Mouse (Mus musculus): ENCODE data around the gene Gpatch8. TPM values are rescaled to one million over a fixed set of nuclear protein-coding genes. Genes with fewer than 3 reads are reported as not detected.

The Gpatch8 gene
- total RNA-seq, 2 experiments from 2014 or later: 47.5 to 48.8 TPM

DNA sequence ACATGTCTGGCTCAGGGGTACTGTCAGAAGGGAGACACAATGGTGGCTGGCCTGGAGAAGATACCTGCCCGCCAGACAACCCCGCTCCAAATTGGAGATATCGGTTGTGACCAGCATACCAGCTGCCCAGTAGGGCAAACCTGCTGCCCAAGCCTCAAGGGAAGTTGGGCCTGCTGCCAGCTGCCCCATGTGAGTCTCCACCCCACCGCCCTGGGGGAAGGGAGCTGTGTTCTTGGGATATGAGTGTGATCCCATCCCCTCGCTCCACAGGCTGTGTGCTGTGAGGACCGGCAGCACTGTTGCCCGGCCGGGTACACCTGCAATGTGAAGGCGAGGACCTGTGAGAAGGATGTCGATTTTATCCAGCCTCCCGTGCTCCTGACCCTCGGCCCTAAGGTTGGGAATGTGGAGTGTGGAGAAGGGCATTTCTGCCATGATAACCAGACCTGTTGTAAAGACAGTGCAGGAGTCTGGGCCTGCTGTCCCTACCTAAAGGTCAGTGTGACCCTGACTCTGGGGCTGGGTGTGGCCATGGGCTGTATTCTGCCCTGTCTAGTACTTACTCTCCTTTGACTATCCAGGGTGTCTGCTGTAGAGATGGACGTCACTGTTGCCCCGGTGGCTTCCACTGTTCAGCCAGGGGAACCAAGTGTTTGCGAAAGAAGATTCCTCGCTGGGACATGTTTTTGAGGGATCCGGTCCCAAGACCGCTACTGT is 120.3 kb downstream of the Gpatch8 start:
- DNase-seq (ENCODE audit: low spot score in 2 of 2): no peak

- DNase-seq (ENCODE audit: low spot score in 2 of 2): no peak
Measured at GRCm38 (mm10) chr11:102434816-102435705, 121.1 kb downstream of the Gpatch8 start.

GRCm38 (mm10) chr11:102434406-102434805 is 121.8 kb downstream of the Gpatch8 start:
- peak; percentile 78 to 94 for DNase-seq (ENCODE audit: low spot score in 2 of 2)

DNA sequence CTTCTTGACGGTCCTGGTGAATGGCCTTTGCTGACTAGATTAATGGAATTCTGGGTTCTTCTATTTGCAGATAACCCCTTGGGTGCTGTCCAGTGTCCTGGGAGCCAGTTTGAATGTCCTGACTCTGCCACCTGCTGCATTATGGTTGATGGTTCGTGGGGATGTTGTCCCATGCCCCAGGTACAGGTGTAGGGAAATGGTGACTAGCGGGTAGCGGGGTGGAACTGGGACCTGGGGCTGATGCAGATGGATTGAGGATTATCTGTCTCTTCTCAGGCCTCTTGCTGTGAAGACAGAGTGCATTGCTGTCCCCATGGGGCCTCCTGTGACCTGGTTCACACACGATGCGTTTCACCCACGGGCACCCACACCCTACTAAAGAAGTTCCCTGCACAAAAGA is 122.3 kb downstream of the Gpatch8 start:
- no peak for DNase-seq (ENCODE audit: low spot score in 2 of 2)

DNA sequence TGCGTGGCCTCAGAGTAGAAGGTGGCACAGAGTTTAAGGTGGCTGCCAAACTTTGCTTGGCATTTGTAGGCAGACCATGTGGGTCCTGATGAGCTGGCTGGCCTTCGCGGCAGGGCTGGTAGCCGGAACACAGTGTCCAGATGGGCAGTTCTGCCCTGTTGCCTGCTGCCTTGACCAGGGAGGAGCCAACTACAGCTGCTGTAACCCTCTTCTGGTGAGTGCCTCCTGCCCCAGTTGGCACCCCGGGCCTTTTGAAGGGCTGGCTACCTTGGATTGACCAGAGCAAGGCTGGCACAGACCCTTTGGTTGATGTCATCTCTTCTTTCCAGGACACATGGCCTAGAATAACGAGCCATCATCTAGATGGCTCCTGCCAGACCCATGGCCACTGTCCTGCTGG is 123.3 kb downstream of the Gpatch8 start:
- DNase-seq (ENCODE audit: low spot score in 2 of 2): peak in 1 of 2 experiments; percentile 43

DNA sequence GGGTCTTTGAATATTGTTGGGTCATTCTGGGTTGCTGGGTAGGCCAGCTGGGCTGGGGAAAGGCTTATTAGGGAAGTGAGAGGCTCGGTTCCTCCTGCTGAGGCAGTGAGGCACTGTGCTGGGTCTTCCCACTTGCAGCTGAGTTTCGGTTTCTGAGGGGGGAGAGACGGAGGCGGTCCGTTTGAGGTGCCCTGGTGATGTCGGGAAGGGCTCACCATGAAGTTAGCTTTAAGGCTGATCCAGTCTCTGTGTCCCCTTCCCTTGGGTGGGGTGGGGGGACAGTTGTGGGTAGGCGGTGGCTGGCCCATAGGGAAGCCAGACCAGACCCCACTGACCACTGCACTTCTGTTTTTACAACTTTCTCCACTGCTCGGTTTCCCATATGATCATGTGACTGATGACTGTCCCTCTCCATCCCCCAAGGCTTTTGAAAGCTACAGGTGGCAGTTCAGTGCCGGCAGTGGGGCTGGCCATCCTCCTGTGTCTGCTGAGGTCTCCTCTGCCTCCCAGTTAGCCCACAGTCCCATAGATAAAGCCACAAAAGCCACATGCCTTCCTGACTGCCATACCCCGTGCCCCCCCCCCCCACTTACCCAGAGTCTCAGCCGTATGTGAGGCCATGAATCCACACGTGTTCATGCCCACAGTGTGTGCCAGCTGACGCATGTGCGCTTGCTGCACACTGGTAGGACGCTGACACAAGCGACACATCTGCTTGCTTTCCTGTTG is 123.9 kb downstream of the Gpatch8 start:
- no peak for DNase-seq (ENCODE audit: low spot score in 2 of 2)

DNA sequence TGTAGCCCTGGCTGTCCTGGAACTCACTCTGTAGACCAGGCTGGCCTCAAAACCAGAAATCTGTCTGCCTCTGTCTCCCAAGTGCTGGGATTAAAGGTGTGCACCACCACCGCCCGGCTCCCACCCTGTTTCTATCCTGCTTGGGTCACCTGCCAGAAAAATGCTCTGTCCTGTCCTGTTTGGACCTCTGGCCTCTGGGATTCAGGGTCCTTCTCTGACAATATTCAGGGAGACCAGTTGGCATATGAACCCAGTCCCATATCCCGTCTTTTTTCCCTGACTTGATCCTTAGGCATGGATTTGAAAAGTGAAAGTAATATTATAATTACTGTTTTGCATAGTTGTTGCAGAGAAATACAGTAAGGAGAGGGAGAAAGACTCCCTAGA is 124.5 kb downstream of the Gpatch8 start:
- no peak for DNase-seq (ENCODE audit: low spot score in 2 of 2)

GRCm38 (mm10) chr11:102431018-102431645 is 125.1 kb downstream of the Gpatch8 start:
- DNase-seq (ENCODE audit: low spot score in 2 of 2): peak; percentile 72 to 91

DNA sequence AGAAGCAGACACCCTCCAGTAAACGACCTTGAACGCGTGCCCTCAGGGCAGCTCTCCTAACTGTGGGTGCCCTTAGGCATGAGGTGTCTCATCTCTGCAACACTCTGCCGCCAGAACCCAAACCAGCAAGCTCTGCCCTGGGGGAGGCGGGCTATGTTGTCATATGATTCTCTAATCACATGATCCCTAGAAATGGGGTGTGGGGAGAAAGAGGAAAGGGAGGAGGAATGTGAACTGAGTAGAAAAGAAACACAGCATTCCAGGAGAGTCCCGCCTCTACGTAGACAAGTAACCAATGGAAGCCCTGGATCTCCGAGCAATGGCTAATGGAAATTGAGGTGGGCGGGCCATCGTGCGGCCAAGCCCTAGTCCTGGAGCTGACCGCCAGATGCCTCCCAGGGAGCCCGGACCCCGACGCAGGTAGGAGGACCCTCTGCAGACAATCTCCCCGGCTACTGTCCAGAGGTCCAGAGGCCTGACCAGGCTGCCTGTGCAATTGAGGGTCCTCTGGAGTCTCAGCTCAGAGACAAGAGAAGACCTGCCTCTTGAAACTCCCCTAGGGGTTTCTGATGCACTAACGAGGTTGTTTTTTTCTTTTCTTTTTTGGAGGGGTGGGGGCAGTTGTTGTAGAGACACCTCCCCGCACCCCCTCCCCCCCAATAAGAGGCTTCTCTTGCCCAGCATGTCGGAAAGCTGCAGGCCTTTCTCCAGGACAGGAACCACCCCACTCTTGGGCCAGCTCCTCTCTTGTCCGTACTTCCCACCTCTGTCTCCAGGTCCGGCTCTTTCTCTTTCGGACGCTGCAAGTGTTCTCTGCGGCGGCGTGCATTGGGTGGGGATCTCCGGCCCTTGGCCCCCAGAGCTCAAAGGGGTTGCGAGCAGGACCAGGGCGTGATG is 125.8 kb downstream of the Gpatch8 start, which contains the start of gene Grn:
Gene Grn, plus strand, starts transcription at position 195 of the 897 bp plus-strand sequence.
- peak; percentile 91 to 95 for DNase-seq (ENCODE audit: low spot score in 2 of 2)

GRCm38 (mm10) chr11:102429551-102429950 is 126.6 kb downstream of the Gpatch8 start:
- no peak for DNase-seq (ENCODE audit: low spot score in 2 of 2)

DNA sequence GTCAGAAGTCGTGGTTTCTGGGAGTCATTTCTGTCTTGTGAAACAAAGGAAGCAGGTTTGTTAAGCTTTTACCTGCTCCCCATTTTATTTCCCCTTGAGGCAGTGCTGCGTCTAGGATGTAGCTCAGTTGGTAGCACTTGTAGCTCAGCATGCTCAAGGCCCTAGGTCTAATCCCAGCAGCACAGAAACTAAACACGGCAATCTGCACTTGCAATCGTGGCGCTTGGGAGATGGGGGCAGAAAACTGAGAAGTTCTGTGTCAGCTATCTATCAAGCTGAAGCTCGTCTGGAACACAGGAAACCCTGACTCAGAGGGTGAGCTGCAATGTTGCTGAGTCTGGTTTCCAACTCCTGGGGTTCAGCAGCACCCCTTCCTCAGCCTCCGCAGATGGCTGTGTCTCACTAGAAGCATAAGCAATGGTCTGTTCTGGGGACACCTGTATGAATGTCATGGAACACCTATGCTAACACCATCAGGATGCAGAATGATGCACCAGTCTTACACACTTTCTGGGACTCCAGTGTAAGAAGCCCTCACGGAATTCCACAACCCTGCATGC is 127.1 kb downstream of the Gpatch8 start:
- no peak for DNase-seq (ENCODE audit: low spot score in 2 of 2)

Other genes with a start within 250 kb of the Gpatch8 start
- gene Ubtf, start 236.7 kb downstream of the Gpatch8 start, total RNA-seq (2021): 100 to 1,000 TPM; 131 to 135 TPM
- under 1 TPM; 0.30 to 0.41 TPM for gene Slc4a1, start 190.2 kb downstream of the Gpatch8 start, total RNA-seq (2021)
- 100 to 1,000 TPM; 489 to 499 TPM for gene Rundc3a, start 163.0 kb downstream of the Gpatch8 start, total RNA-seq (2021)
- gene Slc25a39, start 148.4 kb downstream of the Gpatch8 start, total RNA-seq (2021): 10 to 100 TPM; 62.9 to 64.5 TPM
- 10 to 100 TPM; 62.4 to 64.6 TPM for gene Grn, start 126.1 kb downstream of the Gpatch8 start, total RNA-seq (2021)
- gene Fam171a2, start 108.7 kb downstream of the Gpatch8 start, total RNA-seq (2021): 100 to 1,000 TPM; 106 to 111 TPM
- gene Itga2b, start 86.3 kb downstream of the Gpatch8 start, total RNA-seq (2021): 1 to 10 TPM; 1.2 to 3.9 TPM
- gene Gm11627, start 23.1 kb upstream of the Gpatch8 start, total RNA-seq (2021): 1 to 10 TPM; 2.5 to 3.8 TPM
- gene Fzd2, start 48.0 kb upstream of the Gpatch8 start, total RNA-seq (2021): 1 to 10 TPM; 7.3 to 7.5 TPM
- gene Meioc, start 107.3 kb upstream of the Gpatch8 start, total RNA-seq (2021): not detected
- 10 to 100 TPM; 30.4 to 31.9 TPM for gene Ccdc43, start 141.4 kb upstream of the Gpatch8 start, total RNA-seq (2021)
- gene Adam11, start 205.0 kb upstream of the Gpatch8 start, total RNA-seq (2021): 100 to 1,000 TPM; 166 to 185 TPM

Data from layer of hippocampus, adult 18-20 months (tissue).